Mouse (Mus musculus): ENCODE data around the gene Cacng3.

DNA sequence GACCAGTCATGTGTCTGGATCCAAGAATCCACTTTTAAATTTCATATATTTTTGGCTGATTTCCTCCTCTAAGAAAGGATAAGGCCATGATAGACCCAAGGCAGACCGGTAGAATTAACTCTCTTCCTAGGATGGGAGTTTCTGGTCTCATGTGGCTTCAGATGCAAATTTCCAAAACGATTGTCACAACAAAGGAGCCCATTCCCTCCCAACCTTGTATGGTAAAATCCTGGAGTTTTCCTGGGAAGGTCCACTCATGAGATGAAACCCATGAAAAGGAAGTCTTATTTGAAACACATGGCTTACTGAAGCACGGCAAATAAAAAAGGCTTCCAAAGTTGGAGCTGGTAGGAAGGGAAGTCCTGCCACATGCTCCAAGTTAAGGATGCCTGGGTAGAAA is 39.1 kb upstream of the Cacng3 start:
- TF ChIP-seq EP300 (IDR thresholded peaks at IDR 0.05; ENCODE audit: low read depth) (no peak), CTCF (IDR thresholded peaks at IDR 0.05; ENCODE audit: low read depth) (no peak)
